Mouse (Mus musculus) retina, embryonic 14.5 days (tissue): ENCODE results near the gene Il1f6.
"Not testable (repeated sequence)": the region's sequence is repeated elsewhere in the genome, so short reads cannot be mapped to it uniquely, and the experiment has no call there.

ENCODE experiments used
- DNase-seq: peaks from one replicate; pipeline ENCODE4 v3.0.0-alpha.2; 2015; ENCODE audit warnings: low spot score

Gene Il1f6

GRCm38 (mm10) chr2:24215118-24215517 lies at the start of gene Il1f6:
Gene Il1f6 (plus strand): TSS chr2:24215418.
- no peak for DNase-seq

- DNase-seq, result peak; percentile 61
Observed at GRCm38 (mm10) chr2:24181683-24182331, 33.4 kb upstream of the Il1f6 start.

DNA sequence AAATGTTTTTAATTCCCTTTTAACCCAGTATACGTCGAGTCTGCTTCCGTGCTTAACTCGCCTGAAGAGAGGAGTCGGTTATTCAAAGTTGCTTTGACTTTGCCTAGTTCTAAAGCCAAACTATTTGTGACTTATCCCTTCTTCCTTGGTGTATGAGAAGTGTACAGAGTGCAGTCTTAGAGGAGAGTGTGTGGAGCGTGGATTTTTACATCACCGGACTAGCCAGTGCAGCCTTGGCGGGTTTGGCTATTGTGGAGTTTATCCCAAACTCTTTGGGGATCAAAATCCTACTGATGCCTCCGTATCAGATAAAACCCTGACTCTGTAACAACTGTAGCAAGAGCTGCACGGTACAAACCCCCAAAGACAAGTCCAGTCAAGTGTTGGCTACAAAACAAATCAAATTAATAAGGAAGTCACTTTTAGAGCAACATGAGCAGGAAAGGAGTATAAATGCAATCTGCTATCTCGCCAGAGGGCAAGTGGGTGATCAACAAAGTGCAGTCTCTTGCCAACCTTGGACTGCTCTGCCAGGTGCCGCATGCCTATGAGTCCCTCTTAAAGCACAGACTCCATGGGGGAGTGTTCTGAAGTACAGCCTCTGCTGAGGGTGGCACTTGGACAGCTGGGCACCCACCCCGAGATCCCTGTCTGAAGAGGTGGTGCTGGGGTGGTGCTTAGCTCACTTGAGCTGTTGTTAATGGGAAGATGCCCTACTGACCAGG lies 32.6 kb upstream of the Il1f6 start:
- DNase-seq, result not testable (repeated sequence)

DNA sequence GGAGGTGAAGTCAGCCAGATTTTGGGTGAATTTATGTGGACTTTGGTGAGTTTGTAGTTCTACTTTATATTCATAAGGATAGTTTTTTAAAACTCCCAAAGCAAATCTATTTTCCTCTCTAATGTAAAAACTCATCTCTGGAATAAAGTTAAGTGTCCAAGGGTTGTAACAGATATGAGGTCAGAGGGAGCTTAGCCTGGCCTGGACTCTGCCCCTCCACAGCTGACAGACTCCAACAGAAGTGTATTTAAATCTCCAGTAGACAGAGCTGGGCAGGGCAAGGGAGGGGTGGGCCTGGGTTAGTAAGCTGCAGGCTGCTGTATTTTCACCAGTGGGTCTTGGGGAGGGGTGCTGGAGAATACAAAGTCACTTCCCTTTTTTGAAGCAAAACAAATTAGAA lies 31.1 kb upstream of the Il1f6 start:
- DNase-seq, result not testable (repeated sequence)

- no peak for DNase-seq
Observed at GRCm38 (mm10) chr2:24186176-24186575, 29.0 kb upstream of the Il1f6 start, which contains the start of gene Il1f9. Gene Il1f9 (plus strand): TSS chr2:24186476.

DNA sequence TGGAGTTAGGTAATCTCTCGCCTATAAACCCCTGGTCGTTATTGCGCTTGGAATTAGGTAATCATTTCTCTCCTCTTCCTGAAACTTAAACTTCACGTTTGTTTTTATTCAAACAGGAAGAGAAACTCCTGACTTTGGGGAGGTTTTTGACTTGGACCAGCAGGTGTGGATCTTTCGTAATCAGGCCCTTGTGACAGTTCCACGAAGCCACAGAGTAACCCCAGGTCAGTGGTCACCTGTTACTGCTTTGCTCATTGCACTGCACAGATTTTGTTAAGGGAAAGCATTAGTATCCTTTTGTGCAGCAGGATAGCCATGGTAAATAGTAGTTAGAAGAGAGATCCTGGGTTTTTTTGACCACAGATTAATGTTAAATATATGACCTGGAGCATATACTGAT lies 27.6 kb upstream of the Il1f6 start:
- DNase-seq, result no peak

- DNase-seq, result no peak
Observed at GRCm38 (mm10) chr2:24188189-24188588, 27.0 kb upstream of the Il1f6 start.

- no peak for DNase-seq
Observed at GRCm38 (mm10) chr2:24227191-24227590, 12.0 kb downstream of the Il1f6 start.

GRCm38 (mm10) chr2:24267503-24267902 lies 52.3 kb downstream of the Il1f6 start:
- no peak for DNase-seq

DNA sequence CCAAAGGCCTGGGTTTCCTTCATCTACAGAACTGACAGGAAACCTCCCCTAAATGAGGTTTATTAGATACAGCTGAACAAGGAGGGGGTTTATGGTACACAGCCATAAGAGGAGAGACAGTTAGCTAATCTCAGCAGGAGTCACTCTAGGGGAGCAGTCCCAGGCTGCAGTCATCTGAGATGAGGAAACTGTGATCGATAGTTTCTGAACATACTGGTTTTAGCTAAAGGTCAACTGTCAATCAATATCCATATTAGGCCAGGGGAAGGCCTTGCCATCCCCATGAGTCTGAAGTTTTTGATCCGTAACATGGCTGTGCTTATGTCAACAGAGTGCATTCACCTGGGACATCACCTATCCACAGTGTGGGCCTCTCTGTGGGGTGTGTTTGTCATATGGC lies 58.4 kb downstream of the Il1f6 start:
- DNase-seq, result no peak

DNA sequence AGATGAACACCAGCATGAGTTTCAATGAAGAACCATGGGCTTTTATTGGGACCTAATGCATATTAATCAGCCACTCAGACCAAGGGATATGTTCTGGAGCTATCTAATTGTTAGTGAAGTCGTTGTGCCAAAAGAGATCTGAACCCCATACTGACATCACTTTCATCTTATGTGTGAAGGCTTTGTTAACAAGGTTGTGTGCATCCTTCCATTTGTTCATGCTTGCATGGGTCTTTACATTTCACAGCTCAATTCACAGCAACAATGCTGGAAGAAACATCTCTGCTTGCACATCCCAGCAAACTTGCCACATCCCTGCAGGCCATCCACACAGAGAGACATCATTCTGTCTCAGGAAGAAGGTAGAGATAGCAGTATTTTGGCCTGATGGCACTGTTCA lies 59.9 kb downstream of the Il1f6 start:
- peak; percentile 70 for DNase-seq
